Mouse (Mus musculus): ENCODE measurements around the gene Xrcc6. TPM values are rescaled to one million over a fixed set of nuclear protein-coding genes. Genes with fewer than 3 reads are reported as not detected.

The Xrcc6 gene
- polyA plus RNA-seq, 1 experiment from 2014 or later, result 58.4 TPM

DNA sequence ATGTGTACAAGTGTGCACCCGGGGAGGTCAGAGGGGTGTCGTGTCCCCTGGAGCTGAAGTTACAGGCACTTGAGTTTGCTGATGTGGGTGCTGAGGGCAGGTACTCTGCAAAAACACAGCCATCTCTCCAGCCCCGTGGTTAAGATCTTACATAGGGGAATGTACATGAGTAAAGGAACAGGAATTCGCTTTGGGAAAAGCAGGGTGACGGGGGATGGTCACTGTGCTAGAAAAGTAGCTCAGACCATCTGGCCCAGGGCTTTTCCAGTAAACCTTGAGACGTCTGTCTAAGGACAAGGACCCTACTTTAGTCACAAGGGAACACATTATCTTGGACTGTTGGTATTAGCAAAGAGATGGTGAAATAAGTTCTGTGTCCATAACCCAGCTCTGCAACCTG is 24.3 kb downstream of the Xrcc6 start:
- H3K4me2 ChIP-seq (replicated peaks), result no peak overlapping the region
- 91% methylated on average over 6 of the region's 6 CpGs for WGBS
- H3K9me3 ChIP-seq (replicated peaks), result no peaks in the 10 kb centered on the region

DNA sequence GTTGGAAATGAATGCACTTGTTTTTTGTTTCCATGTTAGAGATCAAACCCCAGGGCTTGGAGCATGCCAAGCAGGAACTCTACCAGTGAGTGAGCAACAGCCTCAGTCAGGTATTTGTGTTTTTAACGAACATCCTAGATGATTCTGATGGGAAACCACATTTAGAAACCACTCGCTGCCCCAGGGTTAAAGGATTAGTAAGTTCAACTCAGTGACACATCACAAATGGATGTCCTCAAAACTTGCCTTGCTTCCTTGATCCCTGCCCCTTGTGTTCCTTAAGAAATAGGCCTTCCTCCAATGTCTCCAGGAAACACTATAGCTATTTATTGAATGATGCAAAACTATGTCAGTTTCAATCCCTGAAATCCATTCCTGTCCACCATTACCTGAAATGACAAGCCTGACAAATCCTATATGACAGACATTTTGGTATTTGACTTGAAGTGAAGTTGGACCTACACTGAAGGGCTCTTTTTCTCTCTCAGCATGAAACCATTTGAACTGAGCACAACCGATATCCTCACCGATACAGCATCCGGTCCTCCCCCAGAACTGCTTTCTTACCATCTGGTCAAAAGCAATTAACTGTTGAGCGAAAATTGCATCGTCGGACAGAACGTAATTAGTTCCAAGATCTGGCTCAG is 27.2 kb downstream of the Xrcc6 start:
- Histone ChIP-seq H3K9ac (peak overlapping the region; percentile 95), H3K4me1 (peaks cover 20% of the 10 kb centered on the region), H3K9me3 (replicated peaks) (no peaks in the 10 kb centered on the region), H3K27ac (peak overlapping the region; percentile 84), H3K4me2 (replicated peaks) (peak overlapping the region; percentile 82), H3K36me3 (peaks cover 13% of the 10 kb centered on the region), H3K27me3 (no peaks in the 10 kb centered on the region), H3K4me3 (peak overlapping the region; percentile 89)
- 22% methylated on average over 9 of the region's 9 CpGs for WGBS
- ATAC-seq (ENCODE audit: low FRiP score), result no peak

More for the DNA sequence above, 24.3 kb downstream of the Xrcc6 start:
- Histone ChIP-seq H3K27ac (no peak overlapping the region), H3K4me1 (peaks cover 19% of the 10 kb centered on the region), H3K4me3 (no peak overlapping the region), H3K36me3 (0 out of 2 replicates have a peak, but pooled peaks cover 3% of the 10 kb centered on the region), H3K27me3 (no peaks in the 10 kb centered on the region), H3K9ac (no peak overlapping the region)
- no peak for ATAC-seq (ENCODE audit: low FRiP score)

DNA sequence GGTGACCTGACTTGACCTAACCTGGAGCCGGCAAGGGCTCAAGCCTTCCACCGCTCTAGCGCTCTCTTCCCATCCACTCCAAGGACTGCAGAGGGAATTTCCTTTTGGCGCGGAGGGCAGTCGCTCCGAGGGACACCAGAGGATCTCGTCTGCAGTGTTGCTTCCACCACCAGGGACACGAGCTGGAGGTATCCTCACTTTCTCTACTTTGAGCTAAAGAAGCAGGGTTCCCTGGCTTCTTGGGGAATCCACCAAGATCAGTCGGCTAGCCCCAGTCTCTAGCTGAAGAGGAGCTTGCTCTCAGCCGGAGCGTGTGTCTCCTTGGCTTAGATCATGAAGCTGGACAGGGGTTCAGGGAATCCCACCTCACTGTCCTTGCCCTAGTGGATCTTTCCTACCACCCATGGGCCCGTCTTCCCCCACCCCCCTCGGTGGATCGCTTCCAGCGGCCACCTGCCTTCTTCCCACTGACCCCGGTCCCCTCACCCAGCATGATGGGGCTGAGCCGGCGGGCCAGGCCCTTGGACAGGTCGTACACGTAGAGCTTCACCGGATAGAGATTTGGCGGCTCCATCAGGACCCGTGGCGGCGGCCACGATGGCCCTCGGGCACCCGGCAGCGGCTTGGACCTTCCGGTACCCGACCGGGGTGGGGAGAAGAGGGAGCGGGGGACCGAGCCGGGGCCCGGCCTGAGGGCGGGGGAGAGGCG is 27.9 kb downstream of the Xrcc6 start:
- under 1% methylated on average over 33 of the region's 39 CpGs for WGBS
- ATAC-seq (ENCODE audit: low FRiP score), result peak; percentile 84
- H3K27me3 ChIP-seq, result no peaks in the 10 kb centered on the region

DNA sequence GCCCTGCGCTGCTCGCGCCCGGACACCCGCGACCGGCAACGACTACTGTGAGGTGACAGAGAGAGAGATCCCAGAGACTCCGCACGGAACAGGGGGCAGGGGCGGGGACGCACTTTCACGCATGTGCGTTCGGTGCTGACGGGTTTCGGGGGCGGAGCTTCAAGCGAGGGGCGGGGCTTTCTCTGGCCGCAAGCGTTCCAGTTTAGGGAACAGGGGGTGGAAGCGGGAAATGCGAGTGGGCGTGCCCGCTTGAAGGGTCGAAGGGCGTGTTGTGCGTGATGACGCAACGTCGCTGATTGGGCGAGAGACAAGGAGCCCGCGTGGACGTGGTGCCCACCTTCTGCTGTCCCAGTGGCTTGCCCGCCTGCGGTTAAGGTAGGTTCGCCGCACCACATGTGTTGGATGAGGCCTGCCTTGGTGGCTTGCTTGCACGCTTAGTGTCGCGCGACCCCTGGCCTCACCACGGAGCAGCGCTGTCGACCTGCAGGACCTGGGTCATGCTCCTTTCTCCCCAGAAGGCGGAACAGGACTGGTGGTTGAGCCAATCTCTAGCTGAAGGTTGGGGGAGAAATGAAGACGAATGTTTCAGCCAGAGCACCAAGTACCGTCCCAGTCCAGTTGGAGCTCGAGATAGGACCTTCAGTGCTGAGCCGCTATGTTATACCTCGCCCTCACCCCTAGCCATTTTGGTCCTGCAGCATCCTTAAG is 28.6 kb downstream of the Xrcc6 start:
- Histone ChIP-seq H3K27ac (peak overlapping the region; percentile 84), H3K4me1 (peaks cover 20% of the 10 kb centered on the region), H3K27me3 (no peaks in the 10 kb centered on the region), H3K36me3 (peaks cover 18% of the 10 kb centered on the region), H3K4me2 (replicated peaks) (peak overlapping the region; percentile 82), H3K9me3 (replicated peaks) (no peaks in the 10 kb centered on the region), H3K9ac (peak overlapping the region; percentile 95), H3K4me3 (peak overlapping the region; percentile 89)
- peak; percentile 97 for ATAC-seq (ENCODE audit: low FRiP score)
- WGBS, result under 1% methylated on average over 53 of the region's 53 CpGs

More for the DNA sequence above, 27.9 kb downstream of the Xrcc6 start:
- peak overlapping the region; percentile 89 for H3K4me3 ChIP-seq
- no peaks in the 10 kb centered on the region for H3K9me3 ChIP-seq (replicated peaks)
- H3K9ac ChIP-seq, result peak overlapping the region; percentile 95
- peak overlapping the region; percentile 84 for H3K27ac ChIP-seq
- H3K4me2 ChIP-seq (replicated peaks), result peak overlapping the region; percentile 82
- H3K4me1 ChIP-seq, result peaks cover 20% of the 10 kb centered on the region
- H3K36me3 ChIP-seq, result peaks cover 18% of the 10 kb centered on the region

DNA sequence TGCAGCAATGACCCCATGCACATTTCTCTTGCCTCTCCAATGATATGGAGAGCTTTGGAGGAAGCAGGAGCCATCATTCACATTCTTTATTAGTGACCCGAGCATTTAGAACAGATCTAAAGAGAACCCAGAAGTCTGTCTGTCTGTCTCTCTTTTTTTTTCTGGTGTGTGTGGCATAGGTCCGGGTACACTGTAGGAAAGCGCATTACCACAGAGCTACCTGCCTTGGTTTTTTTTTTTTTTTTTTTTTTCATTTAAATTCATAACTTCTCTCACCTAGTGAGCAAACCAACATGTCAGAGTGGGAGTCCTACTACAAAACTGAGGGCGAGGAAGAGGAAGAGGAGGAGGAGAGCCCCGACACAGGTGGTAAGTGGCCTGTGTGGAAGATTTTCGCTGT is 29.2 kb downstream of the Xrcc6 start:
- peak overlapping the region; percentile 95 for H3K9ac ChIP-seq
- H3K27ac ChIP-seq, result peak overlapping the region; percentile 77; the same call in 1 of the 2 replicates
- H3K27me3 ChIP-seq, result no peaks in the 10 kb centered on the region
- peaks cover 20% of the 10 kb centered on the region for H3K4me1 ChIP-seq
- H3K4me2 ChIP-seq (replicated peaks), result peak overlapping the region; percentile 80
- no peak for ATAC-seq (ENCODE audit: low FRiP score)
- H3K9me3 ChIP-seq (replicated peaks), result no peaks in the 10 kb centered on the region
- H3K36me3 ChIP-seq, result peaks cover 18% of the 10 kb centered on the region
- 33% methylated on average over 6 of the region's 6 CpGs for whole genome bisulfite sequencing
- peak overlapping the region; percentile 89 for H3K4me3 ChIP-seq

GRCm38 (mm10) chr15:82017461-82017860 is 29.8 kb downstream of the Xrcc6 start:
- no peak for ATAC-seq (ENCODE audit: low FRiP score)
- Histone ChIP-seq H3K36me3 (peaks cover 22% of the 10 kb centered on the region), H3K4me2 (replicated peaks) (no peak overlapping the region), H3K27me3 (no peaks in the 10 kb centered on the region), H3K4me3 (no peak overlapping the region), H3K27ac (no peak overlapping the region), H3K4me1 (peaks cover 20% of the 10 kb centered on the region), H3K9ac (no peak overlapping the region), H3K9me3 (replicated peaks) (no peaks in the 10 kb centered on the region)
- WGBS, result 75% methylated on average over 4 of the region's 4 CpGs

GRCm38 (mm10) chr15:82019288-82019687 is 31.7 kb downstream of the Xrcc6 start:
- Histone ChIP-seq H3K4me1 (peaks cover 16% of the 10 kb centered on the region), H3K4me3 (no peak overlapping the region), H3K4me2 (replicated peaks) (no peak overlapping the region), H3K9me3 (replicated peaks) (no peaks in the 10 kb centered on the region), H3K9ac (no peak overlapping the region), H3K27me3 (no peaks in the 10 kb centered on the region), H3K36me3 (peaks cover 38% of the 10 kb centered on the region), H3K27ac (no peak overlapping the region)
- no peak for ATAC-seq (ENCODE audit: low FRiP score)
- WGBS, result 87% methylated on average over 3 of the region's 3 CpGs

DNA sequence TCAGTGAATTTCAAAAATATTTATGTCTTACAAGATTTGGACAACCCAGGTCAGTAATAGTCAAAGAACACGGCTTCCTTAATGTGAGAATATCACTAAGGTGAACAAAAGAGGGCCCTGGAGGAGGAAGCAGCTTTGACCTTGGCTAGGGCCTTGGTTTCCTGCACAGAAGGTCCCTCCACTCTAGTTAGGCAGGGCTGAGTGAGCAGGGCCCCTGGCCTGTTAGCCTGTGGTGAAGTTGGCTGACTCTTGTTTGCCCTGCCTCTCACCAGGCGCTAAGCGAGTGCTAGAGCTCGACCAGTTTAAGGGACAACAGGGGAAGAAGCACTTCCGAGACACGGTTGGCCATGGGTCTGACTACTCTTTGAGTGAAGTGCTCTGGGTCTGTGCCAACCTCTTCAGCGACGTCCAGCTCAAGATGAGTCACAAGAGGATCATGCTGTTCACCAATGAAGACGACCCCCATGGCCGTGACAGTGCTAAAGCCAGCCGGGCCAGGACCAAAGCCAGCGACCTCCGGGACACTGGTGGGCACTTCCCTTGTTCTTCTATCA is 35.0 kb downstream of the Xrcc6 start:
- H3K27ac ChIP-seq, result no peak overlapping the region
- no peak overlapping the region for H3K4me3 ChIP-seq
- peaks cover 71% of the 10 kb centered on the region for H3K36me3 ChIP-seq
- H3K9ac ChIP-seq, result no peak overlapping the region
- ATAC-seq (ENCODE audit: low FRiP score), result no peak
- no peaks in the 10 kb centered on the region for H3K27me3 ChIP-seq
- 91% methylated on average over 13 of the region's 13 CpGs for WGBS
- no peaks in the 10 kb centered on the region for H3K4me1 ChIP-seq
- H3K9me3 ChIP-seq (replicated peaks), result no peaks in the 10 kb centered on the region
- no peak overlapping the region for H3K4me2 ChIP-seq (replicated peaks)

GRCm38 (mm10) chr15:82023965-82024635 is 36.5 kb downstream of the Xrcc6 start:
- Histone ChIP-seq H3K9me3 (replicated peaks) (no peaks in the 10 kb centered on the region), H3K4me1 (no peaks in the 10 kb centered on the region), H3K9ac (no peak overlapping the region), H3K4me3 (no peak overlapping the region), H3K4me2 (replicated peaks) (no peak overlapping the region), H3K27me3 (no peaks in the 10 kb centered on the region), H3K27ac (no peak overlapping the region), H3K36me3 (peaks cover 81% of the 10 kb centered on the region)
- WGBS, result 93% methylated on average over 6 of the region's 6 CpGs
- ATAC-seq (ENCODE audit: low FRiP score), result no peak

- Histone ChIP-seq H3K4me3 (no peak overlapping the region), H3K27me3 (no peaks in the 10 kb centered on the region), H3K9me3 (replicated peaks) (no peaks in the 10 kb centered on the region), H3K4me2 (replicated peaks) (no peak overlapping the region), H3K4me1 (no peaks in the 10 kb centered on the region), H3K36me3 (peaks cover 95% of the 10 kb centered on the region), H3K27ac (no peak overlapping the region), H3K9ac (no peak overlapping the region)
- 94% methylated on average over 7 of the region's 7 CpGs for WGBS
- no peak for ATAC-seq (ENCODE audit: low FRiP score)
Observed at GRCm38 (mm10) chr15:82027276-82027675, 39.6 kb downstream of the Xrcc6 start.

- Histone ChIP-seq H3K4me1 (no peaks in the 10 kb centered on the region), H3K4me2 (replicated peaks) (no peak overlapping the region), H3K27ac (no peak overlapping the region), H3K27me3 (no peaks in the 10 kb centered on the region), H3K36me3 (peaks cover 93% of the 10 kb centered on the region), H3K9me3 (replicated peaks) (no peaks in the 10 kb centered on the region), H3K9ac (no peak overlapping the region), H3K4me3 (no peak overlapping the region)
- 91% methylated on average over 7 of the region's 7 CpGs for WGBS
- ATAC-seq (ENCODE audit: low FRiP score), result no peak
Observed at GRCm38 (mm10) chr15:82027726-82028125, 40.1 kb downstream of the Xrcc6 start.

GRCm38 (mm10) chr15:82032386-82032785 is 44.8 kb downstream of the Xrcc6 start:
- H3K36me3 ChIP-seq, result peaks cover 61% of the 10 kb centered on the region
- 89% methylated on average over 7 of the region's 7 CpGs for WGBS

More at GRCm38 (mm10) chr15:82032386-82032785, 44.8 kb downstream of the Xrcc6 start:
- Histone ChIP-seq H3K4me1 (no peaks in the 10 kb centered on the region), H3K9me3 (replicated peaks) (no peaks in the 10 kb centered on the region), H3K9ac (no peak overlapping the region), H3K4me3 (no peak overlapping the region), H3K4me2 (replicated peaks) (no peak overlapping the region), H3K27ac (no peak overlapping the region), H3K27me3 (no peaks in the 10 kb centered on the region)
- ATAC-seq (ENCODE audit: low FRiP score), result no peak

All from hindbrain, embryonic 12.5 days (tissue).